Mouse (Mus musculus): ENCODE data around the gene Gm17190. TPM values are rescaled to one million over a fixed set of nuclear protein-coding genes. Genes with fewer than 3 reads are reported as not detected.

Gm17190 gene
- total and polyA plus RNA-seq, 3 experiments = 0.74 TPM; not detected in 2

DNA sequence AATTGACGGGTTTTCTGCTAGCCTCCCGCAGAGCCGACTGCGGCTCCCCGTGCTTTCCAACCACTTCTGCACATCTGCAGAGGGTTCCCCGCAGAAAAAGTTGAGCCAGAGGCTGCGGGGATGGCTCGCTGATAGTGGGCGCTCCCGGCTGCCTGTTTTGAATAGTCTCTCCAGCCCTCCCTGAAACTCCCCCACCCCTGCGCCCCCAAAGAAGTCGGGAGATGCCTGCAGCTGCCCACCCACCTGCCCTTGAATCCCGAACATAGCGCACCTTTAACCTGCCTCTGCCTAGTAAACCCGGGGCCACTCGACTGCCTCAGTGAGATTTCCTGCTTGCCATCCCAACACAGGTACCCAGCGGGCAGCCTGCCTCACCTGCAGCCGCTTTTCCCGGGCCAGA is 50.1 kb downstream of the Gm17190 start:
- peaks cover 0 to 21% of the 10 kb centered on the region in 2 experiments; a peak in 3 of 4 replicates for H3K4me1 ChIP-seq (ENCODE audit: control insufficient read depth in 1 of 2, insufficient read depth in 2 of 2)
- no peak overlapping the region for H3K27ac ChIP-seq (ENCODE audit: insufficient read depth, low read depth)
- H3K9me3 ChIP-seq (replicated peaks; ENCODE audit: low read length) = peaks cover 9% of the 10 kb centered on the region
- in situ Hi-C loops (cut with MboI; ENCODE audit: low pct_ligation_motif_present, low pct_unique_long_range_greater_than_20kb, low sequenced_read_pairs) (no loop called here), dilution Hi-C loops (cut with MboI; ENCODE audit: extremely low pct_ligation_motif_present, extremely low pct_unique_long_range_greater_than_20kb, low sequenced_read_pairs) (no loop called here)
- no peak for TF ChIP-seq USF2 (conservative IDR thresholded peaks at IDR 0.05; ENCODE audit: low read depth, low read length)
- TF ChIP-seq JUN (IDR thresholded peaks at IDR 0.05; ENCODE audit: insufficient read depth, low read depth, low read length) = no peak
- no peak for TF ChIP-seq RAD21 (IDR thresholded peaks at IDR 0.05; ENCODE audit: low read depth, low read length)
- no peak for TF ChIP-seq RCOR1 (conservative IDR thresholded peaks at IDR 0.05; ENCODE audit: low read depth, low read length)
- no peak for TF ChIP-seq BHLHE40 (IDR thresholded peaks at IDR 0.05; ENCODE audit: low read depth, low read length)
- TF ChIP-seq PAX5 (IDR thresholded peaks at IDR 0.05; ENCODE audit: low read length) = no peak
- H3K27me3 ChIP-seq (replicated peaks) = no peaks in the 10 kb centered on the region
- no peak overlapping the region for H3K4me3 ChIP-seq (replicated peaks in 1 of 3; ENCODE audit: low read depth in 2 of 3, low read length in 2 of 3, poor library complexity in 1 of 3)
- H3K9ac ChIP-seq (ENCODE audit: insufficient read depth, low read depth) = no peak overlapping the region
- no peak overlapping the region for H3K4me2 ChIP-seq (ENCODE audit: insufficient read depth, low read depth, poor library complexity, severe bottlenecking)
- no peak for DNase-seq (ENCODE audit: extremely low read depth)
- no peaks in the 10 kb centered on the region for H3K36me3 ChIP-seq (replicated peaks in 1 of 2; ENCODE audit: control insufficient read depth in 1 of 2, insufficient read depth in 1 of 2, low read length in 1 of 2)
- no peaks in the 10 kb centered on the region for H3K79me2 ChIP-seq (replicated peaks; ENCODE audit: control insufficient read depth, extremely low read depth, insufficient read depth, poor library complexity, severe bottlenecking)

DNA sequence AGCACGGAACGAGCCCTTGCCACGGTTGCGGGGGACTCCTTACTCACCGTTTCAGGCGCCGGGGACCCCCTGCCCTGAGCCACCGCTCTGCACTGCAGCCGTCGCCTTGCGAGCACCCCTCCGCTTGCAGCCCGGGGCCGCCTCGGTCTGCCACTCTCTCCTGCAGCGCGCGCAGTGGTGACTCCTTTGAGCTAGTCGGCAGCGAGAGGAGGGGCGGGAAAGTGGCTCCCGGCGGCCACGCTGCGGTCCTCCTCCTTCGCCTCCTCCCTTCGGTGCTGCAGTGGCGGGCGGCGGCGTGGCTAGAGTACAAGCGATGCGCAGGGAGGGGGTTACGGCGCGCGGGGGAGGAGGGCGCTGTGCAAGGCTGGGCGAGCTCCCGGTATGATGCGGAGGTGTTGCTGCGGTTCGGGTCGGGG is 50.6 kb downstream of the Gm17190 start, which contains the start of gene Sv2c:
TSS of gene Sv2c (minus strand) at position 177 of the 416 bp plus-strand sequence.
- H3K9ac ChIP-seq (ENCODE audit: insufficient read depth, low read depth) = no peak within 1 kb of the TSS
- no peak for DNase-seq (ENCODE audit: extremely low read depth)
- in situ Hi-C loops (cut with MboI; ENCODE audit: low pct_ligation_motif_present, low pct_unique_long_range_greater_than_20kb, low sequenced_read_pairs) (no loop called here), dilution Hi-C loops (cut with MboI; ENCODE audit: extremely low pct_ligation_motif_present, extremely low pct_unique_long_range_greater_than_20kb, low sequenced_read_pairs) (no loop called here)
- H3K4me3 ChIP-seq (replicated peaks in 1 of 3; ENCODE audit: low read depth in 2 of 3, low read length in 2 of 3, poor library complexity in 1 of 3) = no peak within 1 kb of the TSS
- H3K36me3 ChIP-seq (replicated peaks in 1 of 2; ENCODE audit: control insufficient read depth in 1 of 2, insufficient read depth in 1 of 2, low read length in 1 of 2) = no peaks in the 10 kb centered on the region
- peaks cover 0 to 17% of the 10 kb centered on the region in 2 experiments; a peak in 3 of 4 replicates for H3K4me1 ChIP-seq (ENCODE audit: control insufficient read depth in 1 of 2, insufficient read depth in 2 of 2)
- no peak for TF ChIP-seq CHD2 (IDR thresholded peaks at IDR 0.05; ENCODE audit: low read length)
- TF ChIP-seq E2F4 (IDR thresholded peaks at IDR 0.05; ENCODE audit: insufficient replicate concordance, low read depth, low read length) = no peak
- TF ChIP-seq UBTF (IDR thresholded peaks at IDR 0.05; ENCODE audit: low read depth, low read length) = no peak
- no peak for TF ChIP-seq CTCF (conservative IDR thresholded peaks at IDR 0.05 in 1 of 2, IDR thresholded peaks at IDR 0.05 in 1 of 2; ENCODE audit: low read depth in 2 of 2, low read length in 2 of 2)
- TF ChIP-seq POLR2A (IDR thresholded peaks at IDR 0.05; ENCODE audit: low read depth, low read length) = no peak
- TF ChIP-seq RCOR1 (conservative IDR thresholded peaks at IDR 0.05; ENCODE audit: low read depth, low read length) = no peak
- TF ChIP-seq KAT2A (IDR thresholded peaks at IDR 0.05; ENCODE audit: insufficient replicate concordance, low read length) = no peak
- TF ChIP-seq HCFC1 (IDR thresholded peaks at IDR 0.05; ENCODE audit: low read depth, low read length) = no peak
- no peak for TF ChIP-seq USF2 (conservative IDR thresholded peaks at IDR 0.05; ENCODE audit: low read depth, low read length)
- TF ChIP-seq ZC3H11A (IDR thresholded peaks at IDR 0.05; ENCODE audit: low read depth, low read length) = no peak
- no peak for TF ChIP-seq RAD21 (IDR thresholded peaks at IDR 0.05; ENCODE audit: low read depth, low read length)
- no peak for TF ChIP-seq IRF4 (IDR thresholded peaks at IDR 0.05; ENCODE audit: low read depth, low read length)
- TF ChIP-seq SIN3A (IDR thresholded peaks at IDR 0.05; ENCODE audit: low read length) = no peak
- TF ChIP-seq MAFK (IDR thresholded peaks at IDR 0.05; ENCODE audit: insufficient replicate concordance, low read length) = no peak
- no peak for TF ChIP-seq SMC3 (IDR thresholded peaks at IDR 0.05; ENCODE audit: low read depth, low read length)
- TF ChIP-seq ELF1 (IDR thresholded peaks at IDR 0.05; ENCODE audit: low read depth, low read length) = no peak
- TF ChIP-seq MAZ (IDR thresholded peaks at IDR 0.05; ENCODE audit: low read depth, low read length) = no peak
- H3K79me2 ChIP-seq (replicated peaks; ENCODE audit: control insufficient read depth, extremely low read depth, insufficient read depth, poor library complexity, severe bottlenecking) = no peaks in the 10 kb centered on the region
- no peak within 1 kb of the TSS for H3K27ac ChIP-seq (ENCODE audit: insufficient read depth, low read depth)
- no peak within 1 kb of the TSS for H3K4me2 ChIP-seq (ENCODE audit: insufficient read depth, low read depth, poor library complexity, severe bottlenecking)
- H3K9me3 ChIP-seq (replicated peaks; ENCODE audit: low read length) = peaks cover 9% of the 10 kb centered on the region
- H3K27me3 ChIP-seq (replicated peaks) = no peaks in the 10 kb centered on the region

Other genes with a start within 250 kb of the Gm17190 start
- gene Iqgap2, start 190.1 kb upstream of the Gm17190 start, total RNA-seq (2012; rRNA removed) = 0.08 TPM in 2 replicates
- gene Iqgap2, start 190.1 kb upstream of the Gm17190 start, total RNA-seq (2014; rRNA removed) = 0.11 and 0.14 TPM in 2 replicates
- 0.07 and 0.14 TPM in 2 replicates for gene Iqgap2, start 190.1 kb upstream of the Gm17190 start, polyA plus RNA-seq (2012; ENCODE audit: insufficient read length, low read depth)
- gene Gm20075, start 678 bp upstream of the Gm17190 start, total RNA-seq (2012; rRNA removed) = 2.5 and 2.9 TPM in 2 replicates
- gene Gm20075, start 678 bp upstream of the Gm17190 start, total RNA-seq (2014; rRNA removed) = 13.2 and 14.1 TPM in 2 replicates
- gene Gm20075, start 678 bp upstream of the Gm17190 start, polyA plus RNA-seq (2012; ENCODE audit: insufficient read length, low read depth) = 6.5 and 7.6 TPM in 2 replicates
- gene Sv2c, start 50.5 kb downstream of the Gm17190 start, total RNA-seq (2012; rRNA removed) = 0.04 and 0.13 TPM in 2 replicates
- gene Sv2c, start 50.5 kb downstream of the Gm17190 start, total RNA-seq (2014; rRNA removed) = 0.04 and 0.08 TPM in 2 replicates
- not detected in 2 replicates for gene Sv2c, start 50.5 kb downstream of the Gm17190 start, polyA plus RNA-seq (2012; ENCODE audit: insufficient read length, low read depth)

All from CH12.LX (cell line).